Mouse (Mus musculus): ENCODE measurements around the gene Setd6.
A peak's percentile ranks its signal among the peaks of the same experiment; 100 is the strongest.

Setd6 gene

DNA sequence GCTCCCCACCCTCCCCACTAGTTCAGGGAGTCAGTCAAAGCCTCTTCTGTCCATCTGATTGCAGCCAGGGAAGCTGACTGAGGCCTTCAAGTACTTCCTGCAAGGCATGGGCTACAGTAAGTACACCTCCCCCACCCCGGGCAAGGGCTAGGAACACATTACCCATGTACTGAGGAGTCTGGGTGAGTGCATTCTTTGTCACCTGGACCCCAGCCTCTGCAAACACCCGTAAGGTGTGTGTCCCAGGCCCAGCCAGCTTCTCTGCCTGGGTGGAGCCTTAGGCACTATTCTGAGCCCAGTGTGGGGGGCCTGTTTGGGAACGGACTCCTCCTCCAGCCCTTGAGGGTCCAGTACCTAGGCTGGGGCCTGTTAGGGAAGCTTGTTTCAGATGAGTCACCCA is 4.7 kb upstream of the Setd6 start:
- DNase-seq (ENCODE audit: extremely low spot score), result no peak

DNA sequence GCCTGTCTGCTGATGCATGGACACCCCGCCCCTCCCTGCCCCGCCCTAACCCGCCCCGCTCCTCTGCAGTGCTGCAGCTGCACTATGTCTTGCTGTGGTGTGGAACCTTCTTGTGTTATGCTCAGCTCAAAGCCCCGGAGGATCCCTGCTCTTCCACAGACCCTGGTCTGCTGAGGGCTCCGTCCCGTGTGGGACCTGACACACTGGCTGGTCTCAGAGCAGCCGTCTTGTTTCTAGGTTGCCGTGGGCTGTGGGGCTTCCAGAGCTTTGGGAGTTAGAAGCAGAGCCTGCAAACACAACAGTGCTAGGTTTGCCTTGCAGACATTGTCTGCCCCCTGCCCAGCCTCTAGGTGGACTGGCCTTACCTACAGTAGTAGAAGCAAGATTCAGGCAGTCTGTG is 3.3 kb upstream of the Setd6 start:
- DNase-seq (ENCODE audit: extremely low spot score), result no peak

DNA sequence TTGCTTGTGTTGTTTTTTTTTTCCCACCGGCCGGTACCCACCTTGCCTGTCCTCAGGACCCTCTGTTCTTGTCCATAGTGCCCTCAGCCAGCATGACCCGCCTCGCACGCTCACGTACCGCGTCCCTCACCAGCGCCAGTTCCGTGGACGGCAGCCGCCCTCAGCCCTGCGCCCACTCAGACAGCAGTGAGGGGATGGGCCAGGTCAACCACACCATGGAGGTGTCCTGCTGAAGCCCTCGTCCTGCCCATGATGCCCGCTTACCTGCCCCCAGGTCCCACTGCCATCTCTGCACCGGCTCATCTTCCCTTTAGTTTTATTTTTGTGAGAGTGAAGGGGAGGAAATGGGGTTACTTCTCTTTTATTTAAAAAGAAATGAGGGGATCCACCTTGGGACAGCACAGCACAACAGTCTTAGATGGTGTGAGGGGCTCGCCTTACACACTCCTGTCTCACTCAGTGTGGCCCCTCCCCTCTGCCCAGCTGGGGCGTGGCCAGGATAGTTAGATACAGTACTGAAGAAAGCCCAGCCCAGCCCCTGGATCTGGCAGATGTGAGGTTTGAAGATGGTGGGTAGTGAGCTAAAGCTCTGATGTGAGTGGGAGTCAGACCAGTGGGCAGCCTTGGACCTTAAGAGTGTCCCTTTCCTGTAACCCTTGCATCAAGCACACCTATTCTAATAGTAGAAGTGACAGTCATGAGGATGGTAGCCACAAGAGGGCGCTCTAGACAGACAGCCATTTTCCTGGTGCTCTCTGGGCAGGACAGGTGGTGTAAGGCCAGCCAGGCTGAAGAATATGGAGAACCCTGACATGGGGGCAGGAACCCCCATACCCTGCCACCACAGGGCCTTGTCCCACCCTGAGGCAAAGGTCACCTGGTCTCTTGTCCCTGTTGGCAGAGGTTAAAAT is 2.3 kb upstream of the Setd6 start:
- DNase-seq (ENCODE audit: extremely low spot score), result peak; percentile 74

GRCm38 (mm10) chr8:95714367-95714766 is 1.3 kb upstream of the Setd6 start:
- no peak for DNase-seq (ENCODE audit: extremely low spot score)

- DNase-seq (ENCODE audit: extremely low spot score), result no peak
Observed at GRCm38 (mm10) chr8:95714837-95715413, 756 bp upstream of the Setd6 start.

DNA sequence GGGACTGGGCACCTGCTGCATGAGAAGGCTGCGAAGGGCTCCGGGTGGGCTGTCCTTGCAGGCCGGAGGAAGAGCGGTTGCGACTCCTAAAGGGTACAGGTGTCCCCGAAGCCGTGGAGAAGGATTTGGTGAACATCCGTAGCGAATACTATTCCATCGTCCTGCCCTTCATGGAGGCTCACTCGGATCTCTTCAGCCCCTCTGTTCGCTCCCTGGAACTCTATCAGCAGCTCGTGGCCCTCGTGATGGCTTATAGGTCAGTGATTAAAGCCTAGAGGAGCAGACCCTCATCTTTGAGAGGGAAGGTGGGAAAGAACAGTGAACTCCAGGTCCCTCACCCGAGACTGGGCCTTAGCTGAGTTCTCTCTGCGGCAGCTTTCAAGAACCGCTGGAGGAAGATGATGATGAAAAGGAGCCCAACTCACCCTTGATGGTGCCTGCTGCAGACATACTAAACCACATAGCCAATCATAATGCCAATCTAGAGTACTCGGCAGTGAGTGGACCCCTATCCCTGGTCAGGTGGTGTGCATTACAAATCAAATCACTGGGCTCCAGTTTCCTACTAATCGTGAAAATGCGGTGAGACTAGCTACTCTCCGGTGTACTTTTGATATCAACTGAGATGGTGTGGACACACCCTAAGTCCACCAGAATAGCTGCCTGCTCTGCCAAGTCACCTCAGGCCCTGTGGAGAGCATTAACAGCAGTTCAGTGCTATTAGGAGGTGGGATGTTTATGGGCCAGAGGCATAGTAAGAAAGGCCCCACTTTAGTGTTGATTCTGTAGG is 1.1 kb downstream of the Setd6 start:
- no peak for DNase-seq (ENCODE audit: extremely low spot score)

GRCm38 (mm10) chr8:95727625-95728024 is 11.9 kb downstream of the Setd6 start:
- DNase-seq (ENCODE audit: extremely low spot score), result no peak

- no peak for DNase-seq (ENCODE audit: extremely low spot score)
Observed at GRCm38 (mm10) chr8:95738596-95738995, 22.9 kb downstream of the Setd6 start.

DNA sequence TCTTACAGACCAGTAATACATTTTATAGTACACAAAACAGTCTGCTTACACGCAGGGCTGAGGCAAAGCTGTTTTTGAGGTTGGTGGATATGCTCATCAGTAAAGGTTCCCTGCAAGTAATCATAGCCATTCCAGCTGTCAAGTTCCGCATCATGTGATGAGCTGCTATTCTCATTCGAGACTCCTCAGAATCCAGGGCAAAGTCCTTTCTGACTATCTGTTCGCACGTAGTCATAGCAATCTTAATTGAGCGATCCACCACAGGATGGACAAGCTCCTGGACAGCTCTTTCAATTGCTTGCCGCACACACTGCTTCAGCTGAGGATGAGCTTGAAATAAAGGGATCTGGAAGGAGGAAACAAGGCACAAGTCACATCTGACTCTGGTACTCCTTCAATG is 26.1 kb downstream of the Setd6 start:
- DNase-seq (ENCODE audit: extremely low spot score), result no peak

- DNase-seq (ENCODE audit: extremely low spot score), result no peak
Observed at GRCm38 (mm10) chr8:95748028-95748427, 32.3 kb downstream of the Setd6 start.

DNA sequence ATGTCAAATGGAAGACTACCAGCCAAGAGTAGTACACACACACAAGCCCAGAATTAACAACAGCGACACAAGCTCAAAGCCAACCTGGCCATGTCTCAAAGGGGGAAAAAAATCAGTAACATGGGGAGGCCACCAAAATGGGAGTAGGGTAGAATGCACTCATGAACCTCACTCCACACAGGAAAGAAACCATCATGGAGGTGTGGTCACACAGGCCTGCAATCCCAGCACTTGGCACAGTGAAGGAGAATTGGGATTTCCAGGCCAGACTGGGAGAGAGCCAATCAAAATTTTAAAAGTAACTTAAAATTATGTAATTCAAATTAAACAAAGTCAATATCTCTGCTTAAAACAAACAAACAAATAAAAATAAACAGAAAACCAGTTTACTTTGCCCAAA is 36.2 kb downstream of the Setd6 start:
- DNase-seq (ENCODE audit: extremely low spot score), result no peak

- no peak for DNase-seq (ENCODE audit: extremely low spot score)
Observed at GRCm38 (mm10) chr8:95760323-95760722, 44.6 kb downstream of the Setd6 start.

GRCm38 (mm10) chr8:95764133-95764532 is 48.5 kb downstream of the Setd6 start:
- no peak for DNase-seq (ENCODE audit: extremely low spot score)
